Mouse (Mus musculus): ENCODE data around the gene Dynlt1c. TPM values are rescaled to one million over a fixed set of nuclear protein-coding genes. Genes with fewer than 3 reads are reported as not detected.
"Not testable (repeated sequence)": the region's sequence is repeated elsewhere in the genome, so short reads cannot be mapped to it uniquely, and the experiment has no call there.

The Dynlt1c gene
- polyA plus RNA-seq, 1 experiment from 2014 or later: 54.8 TPM

- H3K4me3 ChIP-seq (replicated peaks; ENCODE audit: low read depth, low read length); H3K4me2 ChIP-seq (ENCODE audit: low read length); H3K9me3 ChIP-seq (ENCODE audit: control insufficient read depth, low read length); H3K27ac ChIP-seq (replicated peaks; ENCODE audit: low read depth, low read length); H3K9ac ChIP-seq (replicated peaks; ENCODE audit: low read length); DNase-seq; H3K36me3 ChIP-seq (ENCODE audit: control insufficient read depth, insufficient read depth, low read length); ATAC-seq (ENCODE audit: low FRiP score, low TSS enrichment); H3K4me1 ChIP-seq (ENCODE audit: control insufficient read depth, insufficient read depth, low read length); H3K27me3 ChIP-seq (ENCODE audit: control insufficient read depth, insufficient read depth, low read length): not testable (repeated sequence)
- 87% methylated on average over 5 of the region's 9 CpGs for WGBS
Observed at GRCm38 (mm10) chr17:6614316-6614715, 12.8 kb downstream of the Dynlt1c start.

GRCm38 (mm10) chr17:6616731-6617130, 15.3 kb downstream of the Dynlt1c start:
- H3K27me3 ChIP-seq (ENCODE audit: control insufficient read depth, insufficient read depth, low read length); H3K36me3 ChIP-seq (ENCODE audit: control insufficient read depth, insufficient read depth, low read length); H3K4me3 ChIP-seq (replicated peaks; ENCODE audit: low read depth, low read length); H3K27ac ChIP-seq (replicated peaks; ENCODE audit: low read depth, low read length); DNase-seq; H3K4me2 ChIP-seq (ENCODE audit: low read length); ATAC-seq (ENCODE audit: low FRiP score, low TSS enrichment); H3K4me1 ChIP-seq (ENCODE audit: control insufficient read depth, insufficient read depth, low read length); H3K9me3 ChIP-seq (ENCODE audit: control insufficient read depth, low read length); H3K9ac ChIP-seq (replicated peaks; ENCODE audit: low read length): not testable (repeated sequence)
- WGBS: 97% methylated on average over 9 of the region's 9 CpGs

- not testable (repeated sequence) for H3K4me2 ChIP-seq (ENCODE audit: low read length); H3K27ac ChIP-seq (replicated peaks; ENCODE audit: low read depth, low read length); ATAC-seq (ENCODE audit: low FRiP score, low TSS enrichment); H3K4me1 ChIP-seq (ENCODE audit: control insufficient read depth, insufficient read depth, low read length); DNase-seq; H3K27me3 ChIP-seq (ENCODE audit: control insufficient read depth, insufficient read depth, low read length); H3K9me3 ChIP-seq (ENCODE audit: control insufficient read depth, low read length); H3K9ac ChIP-seq (replicated peaks; ENCODE audit: low read length); H3K4me3 ChIP-seq (replicated peaks; ENCODE audit: low read depth, low read length); H3K36me3 ChIP-seq (ENCODE audit: control insufficient read depth, insufficient read depth, low read length)
- 76% methylated on average over 7 of the region's 13 CpGs for WGBS
Observed at GRCm38 (mm10) chr17:6617689-6618400, 16.4 kb downstream of the Dynlt1c start.

- H3K4me1 ChIP-seq (ENCODE audit: control insufficient read depth, insufficient read depth, low read length); H3K9me3 ChIP-seq (ENCODE audit: control insufficient read depth, low read length); H3K27ac ChIP-seq (replicated peaks; ENCODE audit: low read depth, low read length); H3K4me3 ChIP-seq (replicated peaks; ENCODE audit: low read depth, low read length); H3K27me3 ChIP-seq (ENCODE audit: control insufficient read depth, insufficient read depth, low read length); H3K36me3 ChIP-seq (ENCODE audit: control insufficient read depth, insufficient read depth, low read length); H3K4me2 ChIP-seq (ENCODE audit: low read length); DNase-seq; H3K9ac ChIP-seq (replicated peaks; ENCODE audit: low read length); ATAC-seq (ENCODE audit: low FRiP score, low TSS enrichment): not testable (repeated sequence)
- WGBS: 84% methylated on average over 5 of the region's 5 CpGs
Observed at GRCm38 (mm10) chr17:6619271-6619670, 17.8 kb downstream of the Dynlt1c start.

- H3K27ac ChIP-seq (replicated peaks; ENCODE audit: low read depth, low read length); ATAC-seq (ENCODE audit: low FRiP score, low TSS enrichment); H3K4me2 ChIP-seq (ENCODE audit: low read length); H3K27me3 ChIP-seq (ENCODE audit: control insufficient read depth, insufficient read depth, low read length); H3K4me3 ChIP-seq (replicated peaks; ENCODE audit: low read depth, low read length); H3K4me1 ChIP-seq (ENCODE audit: control insufficient read depth, insufficient read depth, low read length); H3K36me3 ChIP-seq (ENCODE audit: control insufficient read depth, insufficient read depth, low read length); DNase-seq; H3K9me3 ChIP-seq (ENCODE audit: control insufficient read depth, low read length); H3K9ac ChIP-seq (replicated peaks; ENCODE audit: low read length): not testable (repeated sequence)
- 81% methylated on average over 5 of the region's 6 CpGs for WGBS
Observed at GRCm38 (mm10) chr17:6620035-6620434, 18.6 kb downstream of the Dynlt1c start.

GRCm38 (mm10) chr17:6620730-6621451, 19.4 kb downstream of the Dynlt1c start:
- not testable (repeated sequence) for H3K27ac ChIP-seq (replicated peaks; ENCODE audit: low read depth, low read length); ATAC-seq (ENCODE audit: low FRiP score, low TSS enrichment); H3K4me1 ChIP-seq (ENCODE audit: control insufficient read depth, insufficient read depth, low read length); DNase-seq; H3K9ac ChIP-seq (replicated peaks; ENCODE audit: low read length); H3K9me3 ChIP-seq (ENCODE audit: control insufficient read depth, low read length); H3K36me3 ChIP-seq (ENCODE audit: control insufficient read depth, insufficient read depth, low read length); H3K4me2 ChIP-seq (ENCODE audit: low read length); H3K4me3 ChIP-seq (replicated peaks; ENCODE audit: low read depth, low read length); H3K27me3 ChIP-seq (ENCODE audit: control insufficient read depth, insufficient read depth, low read length)
- 91% methylated on average over 18 of the region's 20 CpGs for whole genome bisulfite sequencing

GRCm38 (mm10) chr17:6621976-6622375, 20.5 kb downstream of the Dynlt1c start:
- WGBS: 89% methylated on average over 11 of the region's 12 CpGs
- H3K9ac ChIP-seq (replicated peaks; ENCODE audit: low read length); ATAC-seq (ENCODE audit: low FRiP score, low TSS enrichment); H3K27ac ChIP-seq (replicated peaks; ENCODE audit: low read depth, low read length); H3K4me1 ChIP-seq (ENCODE audit: control insufficient read depth, insufficient read depth, low read length); H3K27me3 ChIP-seq (ENCODE audit: control insufficient read depth, insufficient read depth, low read length); H3K36me3 ChIP-seq (ENCODE audit: control insufficient read depth, insufficient read depth, low read length); H3K4me3 ChIP-seq (replicated peaks; ENCODE audit: low read depth, low read length); H3K9me3 ChIP-seq (ENCODE audit: control insufficient read depth, low read length); DNase-seq; H3K4me2 ChIP-seq (ENCODE audit: low read length): not testable (repeated sequence)

- not testable (repeated sequence) for DNase-seq; H3K27me3 ChIP-seq (ENCODE audit: control insufficient read depth, insufficient read depth, low read length); ATAC-seq (ENCODE audit: low FRiP score, low TSS enrichment); H3K36me3 ChIP-seq (ENCODE audit: control insufficient read depth, insufficient read depth, low read length); H3K27ac ChIP-seq (replicated peaks; ENCODE audit: low read depth, low read length); H3K4me3 ChIP-seq (replicated peaks; ENCODE audit: low read depth, low read length); H3K9ac ChIP-seq (replicated peaks; ENCODE audit: low read length); H3K9me3 ChIP-seq (ENCODE audit: control insufficient read depth, low read length); H3K4me1 ChIP-seq (ENCODE audit: control insufficient read depth, insufficient read depth, low read length); H3K4me2 ChIP-seq (ENCODE audit: low read length)
- 45% methylated on average over 1 of the region's 6 CpGs for WGBS
Observed at GRCm38 (mm10) chr17:6624926-6625558, 23.6 kb downstream of the Dynlt1c start.
